Mouse (Mus musculus) intestine, embryonic 14.5 days (tissue): Measurements from ENCODE around the gene Nfix. TPM values are rescaled to one million over a fixed set of nuclear protein-coding genes. Genes with fewer than 3 reads are reported as not detected.

Source experiments
- ATAC-seq: fragments of 200-750 bp; cut with Nextera tagmentation; replicated peaks from 2 replicates; pipeline ENCODE4 v1.8.0; 2017; ENCODE audit warnings: low read depth, moderate number of reproducible peaks, moderate TSS enrichment, moderate library complexity; ENCODE audit not compliant: low FRiP score, low TSS enrichment
- DNase-seq: peaks from one replicate; pipeline ENCODE4 v3.0.0-alpha.2; 2018; ENCODE audit warnings: low spot score
- H3K27ac ChIP-seq: fragments of 300-500 bp; sonication (generic); 2 replicates; pipeline ENCODE4 v1.5.1; 2014; ENCODE audit warnings: low read depth, mild to moderate bottlenecking, control low read depth
- H3K27me3 ChIP-seq: fragments of 300-500 bp; sonication (generic); replicated peaks from 2 replicates; pipeline ENCODE4 v1.6.1; 2014; ENCODE audit warnings: low read length, control low read depth; ENCODE audit not compliant: control insufficient read depth, insufficient read depth
- H3K36me3 ChIP-seq: fragments of 300-500 bp; sonication (generic); 2 replicates; pipeline ENCODE4 v1.6.1; 2014; ENCODE audit warnings: low read length, control low read depth; ENCODE audit not compliant: control insufficient read depth, insufficient read depth
- H3K4me1 ChIP-seq: fragments of 300-500 bp; sonication (generic); replicated peaks from 2 replicates; pipeline ENCODE4 v1.6.1; 2014; ENCODE audit warnings: low read length, control low read depth, mixed read lengths; ENCODE audit not compliant: control insufficient read depth, insufficient read depth
- H3K4me2 ChIP-seq: fragments of 300-500 bp; sonication (generic); 2 replicates; pipeline ENCODE4 v1.6.1; 2014; ENCODE audit warnings: low read length
- H3K4me3 ChIP-seq: fragments of 300-500 bp; sonication (generic); 2 replicates; pipeline ENCODE4 v1.5.1; 2014; ENCODE audit warnings: low read depth, low read length, control low read depth, mixed read lengths
- H3K9ac ChIP-seq: fragments of 300-500 bp; sonication (generic); 2 replicates; pipeline ENCODE4 v1.6.1; 2014; ENCODE audit warnings: mild to moderate bottlenecking, low read length
- H3K9me3 ChIP-seq: fragments of 300-500 bp; sonication (generic); 2 replicates; pipeline ENCODE4 v1.6.1; 2016; ENCODE audit warnings: low read length, control low read depth; ENCODE audit not compliant: control insufficient read depth
- WGBS: fragments of 180-500 bp; shearing (Covaris S2); extraction: QIAGEN DNeasy Blood & Tissue Kit; methylation state at CpG from one replicate; pipeline ENCODE4 v1.1.7; 2014; 5-methylcytosine and 5-hydroxymethylcytosine counted together
- polyA plus RNA-seq: library from polyadenylated mRNA; unstranded; fragments of >200 nt; fragmentation: Nextera tagmentation; extraction: Ambion mirVana; gene quantifications from 2 replicates; pipeline ENCODE4 v1.2.1, GENCODE M21; 2014

Gene Nfix
- polyA plus RNA-seq, 1 experiment from 2014 or later, result 14.4 TPM

GRCm38 (mm10) chr8:84809941-84810280, 9.8 kb upstream of the Nfix start:
- Histone ChIP-seq H3K9ac (no peak overlapping the region), H3K4me2 (no peak overlapping the region), H3K27ac (no peak overlapping the region), H3K36me3 (no peaks in the 10 kb centered on the region), H3K9me3 (no peaks in the 10 kb centered on the region), H3K4me1 (0 out of 2 replicates have a peak, but pooled peaks cover 3% of the 10 kb centered on the region), H3K27me3 (peaks cover 60% of the 10 kb centered on the region), H3K4me3 (no peak overlapping the region)
- ATAC-seq (no peak), DNase-seq (no peak)
- WGBS, result 73% methylated on average over 5 of the region's 5 CpGs

DNA sequence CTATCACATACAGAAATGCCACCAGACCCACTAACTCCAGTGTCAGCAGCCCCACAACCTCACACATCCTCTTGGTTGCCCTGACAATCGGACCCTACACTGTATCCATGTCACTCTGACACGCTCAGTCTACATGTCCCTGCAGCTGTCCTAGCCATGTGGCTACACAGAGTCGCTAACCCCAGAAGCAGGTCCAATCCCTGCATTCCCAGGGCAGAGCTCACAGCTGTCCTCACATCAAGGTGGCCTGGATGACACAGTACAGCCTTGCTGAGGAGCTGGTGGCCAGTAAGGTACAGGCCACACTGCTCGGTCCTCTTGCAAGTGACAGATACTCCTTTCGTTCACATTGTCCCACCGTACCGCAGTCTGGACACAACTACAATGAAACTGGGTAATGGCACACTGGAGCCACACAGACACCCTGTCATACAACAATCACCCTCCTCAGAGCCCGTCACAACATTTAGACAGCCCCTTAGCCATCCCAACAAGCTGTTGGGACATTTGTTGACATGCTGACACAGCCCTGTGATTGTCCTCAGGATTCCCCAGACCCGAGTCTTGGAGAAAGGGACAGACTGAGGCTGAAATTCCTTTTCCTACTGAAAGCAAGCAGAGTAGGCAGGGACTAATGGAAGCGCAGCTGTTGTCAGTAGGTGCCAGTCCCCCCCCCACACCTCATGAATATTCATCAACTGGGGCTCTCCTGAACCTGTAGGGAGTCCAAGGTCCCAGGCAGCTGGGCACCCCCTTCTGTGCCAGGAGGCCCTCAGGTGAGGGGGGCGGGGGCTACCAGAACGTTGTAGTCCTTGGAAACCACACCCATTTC, 9.2 kb upstream of the Nfix start:
- no peak for DNase-seq
- H3K4me2 ChIP-seq, result no peak overlapping the region
- no peaks in the 10 kb centered on the region for H3K36me3 ChIP-seq
- H3K9me3 ChIP-seq, result no peaks in the 10 kb centered on the region
- no peak overlapping the region for H3K9ac ChIP-seq
- WGBS, result 61% methylated on average over 12 of the region's 12 CpGs
- peaks cover 60% of the 10 kb centered on the region for H3K27me3 ChIP-seq
- H3K4me3 ChIP-seq, result no peak overlapping the region
- ATAC-seq, result no peak
- H3K4me1 ChIP-seq, result 0 out of 2 replicates have a peak, but pooled peaks cover 3% of the 10 kb centered on the region
- no peak overlapping the region for H3K27ac ChIP-seq

- Histone ChIP-seq H3K27me3 (peaks cover 69% of the 10 kb centered on the region), H3K27ac (no peak overlapping the region), H3K9ac (no peak overlapping the region), H3K9me3 (no peaks in the 10 kb centered on the region), H3K4me1 (0 out of 2 replicates have a peak, but pooled peaks cover 2% of the 10 kb centered on the region), H3K4me2 (no peak overlapping the region), H3K36me3 (no peaks in the 10 kb centered on the region), H3K4me3 (no peak overlapping the region)
- no peak for ATAC-seq
- DNase-seq, result no peak
- 88% methylated on average over 5 of the region's 5 CpGs for WGBS
Observed at GRCm38 (mm10) chr8:84806031-84806430, 5.9 kb upstream of the Nfix start.

- Histone ChIP-seq H3K27me3 (peaks cover 88% of the 10 kb centered on the region), H3K4me2 (peak overlapping the region; percentile 69), H3K27ac (no peak overlapping the region), H3K36me3 (no peaks in the 10 kb centered on the region), H3K9ac (peak overlapping the region; percentile 80), H3K9me3 (no peaks in the 10 kb centered on the region), H3K4me3 (peak overlapping the region; percentile 63), H3K4me1 (peaks cover 10% of the 10 kb centered on the region; the same call in 1 of the 2 replicates)
- peak; percentile 82 for DNase-seq
- WGBS, result 1% methylated on average over 77 of the region's 108 CpGs
- peak; percentile 29; the same call in 1 of the 2 replicates for ATAC-seq
Observed at GRCm38 (mm10) chr8:84799136-84799931, 810 bp downstream of the Nfix start.

GRCm38 (mm10) chr8:84798446-84799135, 1.6 kb downstream of the Nfix start:
- H3K27ac ChIP-seq, result no peak overlapping the region
- ATAC-seq (no peak), DNase-seq (no peak)
- H3K4me2 ChIP-seq, result peak overlapping the region; percentile 69
- peak overlapping the region; percentile 63 for H3K4me3 ChIP-seq
- H3K36me3 ChIP-seq, result no peaks in the 10 kb centered on the region
- peak overlapping the region; percentile 80 for H3K9ac ChIP-seq
- H3K4me1 ChIP-seq, result peaks cover 10% of the 10 kb centered on the region; the same call in 1 of the 2 replicates
- H3K27me3 ChIP-seq, result peaks cover 87% of the 10 kb centered on the region
- no peaks in the 10 kb centered on the region for H3K9me3 ChIP-seq
- WGBS, result 41% methylated on average over 10 of the region's 10 CpGs

- DNase-seq, result no peak
- Histone ChIP-seq H3K4me3 (no peak overlapping the region), H3K9me3 (no peaks in the 10 kb centered on the region), H3K4me1 (peaks cover 10% of the 10 kb centered on the region; the same call in 1 of the 2 replicates), H3K27me3 (peaks cover 87% of the 10 kb centered on the region), H3K36me3 (no peaks in the 10 kb centered on the region), H3K27ac (no peak overlapping the region), H3K4me2 (no peak overlapping the region), H3K9ac (no peak overlapping the region)
- ATAC-seq, result no peak
- WGBS, result 78% methylated on average over 6 of the region's 6 CpGs
Observed at GRCm38 (mm10) chr8:84797971-84798370, 2.2 kb downstream of the Nfix start.

GRCm38 (mm10) chr8:84797256-84797797, 2.8 kb downstream of the Nfix start:
- Histone ChIP-seq H3K27me3 (peaks cover 82% of the 10 kb centered on the region), H3K36me3 (no peaks in the 10 kb centered on the region), H3K27ac (no peak overlapping the region), H3K4me1 (peaks cover 10% of the 10 kb centered on the region; the same call in 1 of the 2 replicates), H3K9ac (no peak overlapping the region), H3K4me2 (no peak overlapping the region), H3K9me3 (no peaks in the 10 kb centered on the region), H3K4me3 (no peak overlapping the region)
- WGBS, result 79% methylated on average over 15 of the region's 15 CpGs
- ATAC-seq (no peak), DNase-seq (no peak)

DNA sequence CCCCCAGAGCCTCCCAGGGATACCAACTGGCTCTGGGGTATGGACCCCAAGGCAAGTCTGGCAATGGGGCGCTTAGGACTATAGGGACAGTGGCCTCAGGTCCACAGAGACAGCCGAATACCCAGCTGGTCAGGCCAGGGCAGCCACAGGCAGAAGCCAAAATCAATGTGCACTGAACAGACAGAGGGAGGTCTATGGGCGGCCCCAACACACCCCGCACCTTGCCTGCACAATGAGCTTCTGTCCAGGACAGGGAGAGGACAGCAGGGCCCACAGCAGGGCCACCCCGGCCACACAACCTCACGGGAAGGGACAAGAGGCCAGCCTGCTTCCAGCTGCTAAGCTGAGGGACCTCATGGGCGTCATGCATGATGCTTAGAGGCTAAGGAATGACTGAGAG, 5.7 kb downstream of the Nfix start:
- H3K27ac ChIP-seq, result no peak overlapping the region; the same call in 1 of the 2 replicates
- peaks cover 5% of the 10 kb centered on the region; the same call in 1 of the 2 replicates for H3K4me1 ChIP-seq
- peaks cover 88% of the 10 kb centered on the region for H3K27me3 ChIP-seq
- H3K9ac ChIP-seq, result no peak overlapping the region; the same call in 1 of the 2 replicates
- 56% methylated on average over 7 of the region's 7 CpGs for WGBS
- no peaks in the 10 kb centered on the region for H3K36me3 ChIP-seq
- H3K4me2 ChIP-seq, result no peak overlapping the region
- H3K4me3 ChIP-seq, result no peak overlapping the region
- ATAC-seq (no peak), DNase-seq (no peak)
- no peaks in the 10 kb centered on the region for H3K9me3 ChIP-seq
